Mouse (Mus musculus) hindbrain, embryonic 10.5 days (tissue): ENCODE measurements around the gene Relch. TPM values are rescaled to one million over a fixed set of nuclear protein-coding genes. Genes with fewer than 3 reads are reported as not detected.

ENCODE experiments used
- DNase-seq: peaks from one replicate; pipeline ENCODE4 v3.0.0-alpha.2; 2017; ENCODE audit warnings: low spot score
- H3K27ac ChIP-seq: fragments of 300-500 bp; sonication (generic); 2 replicates; pipeline ENCODE4 v1.5.1; 2016; ENCODE audit warnings: mild to moderate bottlenecking, moderate library complexity
- H3K27me3 ChIP-seq: fragments of 300-500 bp; sonication (generic); 2 replicates; pipeline ENCODE4 v1.6.1; 2016; ENCODE audit warnings: mild to moderate bottlenecking; ENCODE audit not compliant: poor library complexity, insufficient read depth, severe bottlenecking
- H3K36me3 ChIP-seq: fragments of 300-500 bp; sonication (generic); 2 replicates; pipeline ENCODE4 v1.6.1; 2016; ENCODE audit warnings: mild to moderate bottlenecking, moderate library complexity
- H3K4me1 ChIP-seq: fragments of 300-500 bp; sonication (generic); replicated peaks from 2 replicates; pipeline ENCODE4 v1.6.1; 2016; ENCODE audit warnings: mild to moderate bottlenecking
- H3K4me3 ChIP-seq: fragments of 300-500 bp; sonication (generic); 2 replicates; pipeline ENCODE4 v1.5.1; 2016; ENCODE audit warnings: mild to moderate bottlenecking, moderate library complexity
- H3K9me3 ChIP-seq: fragments of 300-500 bp; sonication (generic); 2 replicates; pipeline ENCODE4 v1.6.1; 2016; ENCODE audit warnings: mild to moderate bottlenecking, moderate library complexity
- WGBS: fragments of 180-500 bp; shearing (Covaris S2); methylation state at CpG from one replicate; pipeline ENCODE4 v1.1.7; 2016; 5-methylcytosine and 5-hydroxymethylcytosine counted together
- polyA plus RNA-seq: library from polyadenylated mRNA; unstranded; fragments of >200 nt; fragmentation: Nextera tagmentation; extraction: Ambion mirVana; gene quantifications from 2 replicates; pipeline ENCODE4 v1.2.1, GENCODE M21; 2016

The Relch gene
- polyA plus RNA-seq, result 26.0 and 29.2 TPM in 2 replicates

DNA sequence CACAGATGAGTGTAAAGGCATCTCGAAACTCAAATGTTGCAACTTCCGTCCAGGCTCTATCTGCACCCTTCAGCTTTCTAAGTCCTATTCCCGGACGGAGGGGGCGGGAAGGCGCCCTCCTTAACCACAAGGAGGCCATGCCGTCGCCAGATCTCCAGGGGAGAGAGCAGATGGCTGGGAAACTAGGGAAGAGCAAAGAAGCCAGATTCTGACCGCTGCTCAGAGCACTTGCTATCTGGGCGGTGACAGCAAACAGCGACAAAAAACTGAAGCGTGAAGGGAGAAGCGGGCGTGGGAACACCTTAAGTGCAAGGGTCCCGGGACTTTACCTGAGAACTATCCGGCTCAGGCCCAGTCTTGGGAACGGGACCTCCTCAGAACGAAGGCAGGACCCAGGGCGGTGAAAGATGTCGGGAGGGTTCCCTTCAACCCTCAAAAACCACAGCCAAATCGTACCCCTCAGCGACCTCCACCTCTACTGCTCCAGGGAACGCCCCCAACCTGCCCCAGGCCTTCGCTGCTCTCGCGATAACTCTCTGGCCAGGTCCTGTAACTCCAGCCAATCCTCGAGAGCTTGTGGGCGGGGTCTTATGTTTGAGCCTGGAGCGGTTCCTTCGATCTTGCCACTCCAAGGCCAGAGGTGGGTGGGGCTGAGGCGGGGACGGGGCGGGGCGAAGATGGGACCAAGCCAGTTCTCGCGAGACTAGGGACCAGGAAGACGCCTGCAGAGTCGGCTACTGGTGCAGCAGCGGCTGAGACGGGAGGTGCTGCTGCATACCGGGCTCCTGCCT, at the start of gene Relch, which contains the start of gene Pign:
Gene Relch, plus strand, starts transcription at position 691 of the 791 bp plus-strand sequence.
Gene Pign, minus strand, starts transcription at position 507 of the 791 bp plus-strand sequence.
- no peaks in the 10 kb centered on the region for H3K27me3 ChIP-seq
- under 1% methylated on average over 41 of the region's 41 CpGs for WGBS

DNA sequence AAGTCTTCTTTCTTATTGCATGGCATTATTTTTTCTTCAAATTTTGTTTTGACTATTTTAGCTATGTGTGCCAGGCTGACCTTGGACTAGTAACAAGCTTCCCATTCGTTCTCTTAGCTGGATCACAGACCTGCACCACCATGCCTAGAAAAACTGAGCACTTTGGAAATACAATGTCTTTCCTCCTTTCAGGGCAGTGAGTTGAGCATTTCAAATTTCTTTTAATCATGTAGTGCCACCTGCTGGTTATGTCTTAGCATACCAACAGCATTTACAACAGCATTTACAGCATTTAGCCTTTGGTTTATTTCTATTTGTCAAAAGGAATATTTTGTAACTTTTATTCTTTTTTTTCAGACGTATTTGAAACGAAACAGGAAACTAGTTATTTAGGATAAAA, 33.2 kb upstream of the Relch start:
- no peak overlapping the region for H3K27ac ChIP-seq
- no peaks in the 10 kb centered on the region for H3K9me3 ChIP-seq
- H3K27me3 ChIP-seq, result no peaks in the 10 kb centered on the region
- DNase-seq, result no peak
- no peak overlapping the region for H3K4me3 ChIP-seq
- 49% methylated on average over 3 of the region's 3 CpGs for WGBS
- no peaks in the 10 kb centered on the region for H3K36me3 ChIP-seq
- no peaks in the 10 kb centered on the region for H3K4me1 ChIP-seq

More for the DNA sequence above, at the start of gene Relch, which contains the start of gene Pign:
- Histone ChIP-seq H3K4me3 (peak within 1 kb of the TSS; percentile 97), H3K36me3 (0 out of 2 replicates have a peak, but pooled peaks cover 2% of the 10 kb centered on the region), H3K27ac (peak within 1 kb of the TSS; percentile 90), H3K9me3 (no peaks in the 10 kb centered on the region), H3K4me1 (peaks cover 29% of the 10 kb centered on the region)
- peak; percentile 99 for DNase-seq

DNA sequence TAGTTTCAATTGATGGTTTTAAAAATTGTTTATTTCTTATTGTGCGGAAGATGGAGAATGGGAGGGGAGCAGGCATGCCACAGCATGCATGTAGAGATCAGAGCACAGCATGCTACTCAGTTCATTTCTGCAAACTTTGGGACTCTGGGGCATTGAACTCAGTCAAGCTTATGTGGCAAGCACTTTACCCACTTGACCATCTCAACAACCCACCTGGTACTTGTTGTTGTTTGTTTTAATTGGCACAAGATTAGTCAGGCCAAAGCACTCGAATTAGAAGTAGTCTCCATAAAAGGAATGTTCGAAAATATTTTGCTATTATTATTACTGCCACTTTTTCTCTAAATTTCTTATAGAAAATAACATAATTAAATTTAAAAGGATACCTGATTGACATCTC, 19.6 kb upstream of the Relch start:
- DNase-seq, result no peak
- H3K27me3 ChIP-seq, result no peaks in the 10 kb centered on the region
- WGBS, result 87% methylated on average over 3 of the region's 3 CpGs
- H3K9me3 ChIP-seq, result no peaks in the 10 kb centered on the region
- no peak overlapping the region for H3K4me3 ChIP-seq
- peaks cover 21% of the 10 kb centered on the region for H3K36me3 ChIP-seq
- no peaks in the 10 kb centered on the region for H3K4me1 ChIP-seq
- H3K27ac ChIP-seq, result no peak overlapping the region

DNA sequence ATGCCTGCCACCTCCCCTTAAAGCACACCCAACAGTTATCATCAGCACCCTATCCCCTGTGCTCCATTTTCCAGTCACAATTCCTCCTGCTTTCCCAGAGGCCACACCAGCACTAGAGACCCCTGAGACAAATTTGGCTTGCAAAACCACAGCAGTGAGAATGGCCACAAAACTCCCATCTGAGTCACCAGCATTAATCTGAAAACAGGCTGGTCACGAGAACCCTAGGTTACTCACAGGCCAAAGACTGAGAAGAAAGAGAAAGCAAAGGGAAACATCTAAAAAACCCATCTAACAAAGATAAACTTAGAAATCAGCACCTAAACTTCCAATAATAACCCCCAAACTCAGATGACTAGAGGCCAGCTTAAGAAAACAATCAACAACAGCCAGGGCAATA, 13.0 kb upstream of the Relch start:
- 94% methylated on average over 1 of the region's 1 CpGs for WGBS
- no peak overlapping the region for H3K4me3 ChIP-seq
- no peaks in the 10 kb centered on the region for H3K27me3 ChIP-seq
- DNase-seq, result no peak
- H3K27ac ChIP-seq, result no peak overlapping the region
- no peaks in the 10 kb centered on the region for H3K9me3 ChIP-seq
- H3K4me1 ChIP-seq, result no peaks in the 10 kb centered on the region
- H3K36me3 ChIP-seq, result peaks cover 16% of the 10 kb centered on the region

DNA sequence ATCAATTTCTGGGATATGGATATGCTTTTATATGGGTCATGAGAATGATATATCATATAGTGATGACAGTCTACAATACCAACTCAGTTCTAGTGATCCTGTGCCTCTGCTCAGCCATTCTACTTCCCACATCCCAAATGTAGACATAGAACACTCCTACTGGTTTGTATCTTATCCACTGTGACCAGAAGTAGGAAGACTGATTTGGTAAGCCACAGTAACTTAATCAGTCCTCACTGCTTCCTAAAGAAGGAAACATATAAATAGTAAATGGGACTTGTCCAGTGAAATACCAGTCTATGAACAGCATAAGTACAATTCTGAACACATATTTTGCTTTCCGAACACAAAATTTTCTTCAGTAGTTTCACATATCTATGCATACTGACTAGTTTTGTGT, 9.7 kb upstream of the Relch start:
- H3K9me3 ChIP-seq, result no peaks in the 10 kb centered on the region
- peaks cover 16% of the 10 kb centered on the region for H3K36me3 ChIP-seq
- no peaks in the 10 kb centered on the region for H3K27me3 ChIP-seq
- WGBS, result 96% methylated on average over 1 of the region's 1 CpGs
- H3K4me1 ChIP-seq, result no peaks in the 10 kb centered on the region
- DNase-seq, result no peak
- H3K4me3 ChIP-seq, result no peak overlapping the region
- H3K27ac ChIP-seq, result no peak overlapping the region

DNA sequence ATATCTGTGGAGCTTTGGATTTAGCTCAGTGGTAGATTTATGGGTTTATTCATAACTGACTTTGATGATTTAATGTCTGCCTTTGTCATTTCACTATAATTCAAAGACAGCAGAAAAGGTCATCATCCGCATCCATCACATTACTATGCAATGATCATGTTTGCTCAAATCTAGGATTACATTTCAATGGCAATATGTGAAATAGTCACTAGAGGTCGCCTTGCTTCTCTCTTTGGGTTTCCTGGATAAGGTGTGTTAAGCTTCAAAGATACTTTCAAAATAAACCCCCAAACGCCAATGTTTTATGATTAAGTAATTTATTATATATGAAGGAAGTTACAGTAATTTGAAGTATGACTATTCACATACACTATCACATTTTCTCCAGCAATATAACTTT, 3.6 kb upstream of the Relch start:
- H3K27ac ChIP-seq, result no peak overlapping the region
- WGBS, result 28% methylated on average over 3 of the region's 3 CpGs
- H3K4me1 ChIP-seq, result peaks cover 17% of the 10 kb centered on the region
- H3K36me3 ChIP-seq, result peaks cover 9% of the 10 kb centered on the region; the same call in 1 of the 2 replicates
- no peaks in the 10 kb centered on the region for H3K27me3 ChIP-seq
- no peak overlapping the region for H3K4me3 ChIP-seq
- no peak for DNase-seq
- H3K9me3 ChIP-seq, result no peaks in the 10 kb centered on the region

DNA sequence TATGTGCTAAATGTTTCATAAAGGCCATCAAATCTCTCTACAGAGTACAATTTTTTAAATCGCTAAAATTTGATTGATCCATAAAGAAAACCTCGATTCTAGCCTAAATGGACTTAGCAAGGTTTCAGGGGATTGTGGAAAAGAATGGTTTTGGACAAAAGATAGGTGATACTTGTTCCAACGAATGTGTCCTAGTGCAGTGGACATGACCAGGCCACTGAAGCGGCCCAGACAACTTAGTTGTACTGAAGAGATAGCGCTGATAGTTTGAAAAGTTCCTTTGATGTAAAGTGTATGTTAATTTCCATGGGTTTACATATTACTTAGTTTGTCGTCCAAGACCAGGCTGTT, 866 bp upstream of the Relch start:
- H3K36me3 ChIP-seq, result 0 out of 2 replicates have a peak, but pooled peaks cover 2% of the 10 kb centered on the region
- H3K4me3 ChIP-seq, result peak overlapping the region; percentile 97
- no peaks in the 10 kb centered on the region for H3K27me3 ChIP-seq
- peaks cover 29% of the 10 kb centered on the region for H3K4me1 ChIP-seq
- peak overlapping the region; percentile 90 for H3K27ac ChIP-seq
- H3K9me3 ChIP-seq, result no peaks in the 10 kb centered on the region
- DNase-seq, result no peak
- 14% methylated on average over 6 of the region's 6 CpGs for WGBS

DNA sequence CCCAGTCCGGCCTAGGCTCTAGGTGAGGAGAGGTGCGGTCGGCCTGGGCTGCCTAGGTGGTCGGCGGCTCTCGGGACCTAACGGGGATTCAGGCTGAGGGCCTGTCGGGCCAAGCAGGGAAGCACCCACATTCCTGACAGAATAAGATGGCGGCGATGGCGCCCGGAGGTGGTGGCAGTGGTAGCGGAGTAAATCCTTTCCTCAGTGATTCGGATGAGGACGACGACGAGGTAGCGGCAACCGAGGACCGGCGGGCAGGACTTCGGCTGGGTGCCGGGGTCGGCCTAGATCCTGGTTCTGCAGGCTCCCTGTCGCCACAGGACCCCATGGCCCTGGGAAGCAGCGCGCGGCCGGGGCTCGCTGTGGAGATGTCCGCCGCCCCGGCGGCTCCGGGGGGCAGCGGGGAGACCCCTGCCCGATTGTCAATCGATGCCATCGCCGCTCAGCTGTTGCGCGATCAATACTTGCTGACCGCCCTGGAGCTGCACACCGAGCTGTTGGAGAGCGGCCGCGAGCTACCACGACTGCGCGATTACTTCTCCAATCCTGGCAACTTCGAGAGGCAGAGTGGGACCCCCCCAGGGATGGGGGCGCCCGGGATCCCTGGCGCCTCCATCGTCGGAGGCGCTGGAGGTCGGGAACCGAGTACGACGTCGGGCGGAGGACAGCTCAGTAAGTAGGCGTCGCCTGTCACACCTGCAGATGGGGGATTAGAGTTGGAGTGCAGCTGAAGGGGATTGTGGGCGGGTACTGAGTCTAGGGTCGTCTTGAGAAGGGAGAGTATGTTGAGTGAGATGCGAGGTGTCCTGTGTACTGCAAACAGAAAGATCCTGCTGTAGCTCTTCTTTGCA, 526 bp downstream of the Relch start:
- under 1% methylated on average over 68 of the region's 68 CpGs for WGBS
- H3K4me1 ChIP-seq, result peaks cover 29% of the 10 kb centered on the region
- DNase-seq, result no peak
- H3K27ac ChIP-seq, result peak overlapping the region; percentile 90
- no peaks in the 10 kb centered on the region for H3K9me3 ChIP-seq
- H3K36me3 ChIP-seq, result no peaks in the 10 kb centered on the region
- H3K4me3 ChIP-seq, result peak overlapping the region; percentile 97
- H3K27me3 ChIP-seq, result no peaks in the 10 kb centered on the region

DNA sequence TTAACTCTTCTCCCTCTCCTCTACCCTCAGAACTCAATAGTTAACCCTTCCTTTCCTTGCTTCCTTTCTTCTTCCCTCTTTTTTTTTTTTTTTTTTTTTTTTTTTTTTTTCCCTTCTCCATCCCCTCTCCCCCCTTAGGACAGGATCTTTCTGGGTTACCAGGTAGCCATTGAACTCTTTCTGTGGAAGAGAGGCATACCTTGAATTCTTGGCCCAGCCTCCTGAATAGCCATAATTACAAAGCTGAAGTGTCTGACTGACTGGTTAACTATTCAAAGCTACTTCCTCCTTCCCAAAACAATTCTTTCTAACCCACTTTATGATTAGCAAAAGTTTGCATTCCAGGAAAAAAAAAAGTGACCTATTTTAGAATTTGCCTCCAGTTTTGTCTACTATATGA, 6.0 kb downstream of the Relch start:
- H3K4me3 ChIP-seq, result no peak overlapping the region
- H3K27me3 ChIP-seq, result no peaks in the 10 kb centered on the region
- peaks cover 15% of the 10 kb centered on the region for H3K4me1 ChIP-seq
- no peaks in the 10 kb centered on the region for H3K9me3 ChIP-seq
- no peaks in the 10 kb centered on the region for H3K36me3 ChIP-seq
- no peak overlapping the region for H3K27ac ChIP-seq
- no peak for DNase-seq

DNA sequence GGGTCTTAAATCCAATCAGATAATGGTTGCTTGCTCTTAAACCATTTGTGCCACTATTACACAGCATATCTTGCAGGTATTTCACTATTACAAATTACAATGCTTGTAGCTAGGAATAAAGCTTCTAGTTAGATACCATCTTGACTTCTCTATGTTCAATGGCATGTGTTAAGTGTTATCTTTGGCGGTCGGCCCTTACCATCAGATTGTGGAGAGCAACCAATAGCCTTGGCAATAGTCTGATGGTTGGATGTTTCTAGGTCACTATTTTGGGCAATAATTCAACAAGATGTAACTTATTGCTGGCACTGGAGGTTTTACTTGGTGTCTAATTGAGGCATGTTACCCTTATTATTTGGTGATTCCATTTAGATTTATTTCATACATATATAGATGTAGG, 11.1 kb downstream of the Relch start:
- DNase-seq, result no peak
- 95% methylated on average over 2 of the region's 2 CpGs for WGBS
- Histone ChIP-seq H3K9me3 (no peaks in the 10 kb centered on the region), H3K4me1 (no peaks in the 10 kb centered on the region), H3K27me3 (no peaks in the 10 kb centered on the region), H3K27ac (no peak overlapping the region), H3K4me3 (no peak overlapping the region), H3K36me3 (no peaks in the 10 kb centered on the region)

DNA sequence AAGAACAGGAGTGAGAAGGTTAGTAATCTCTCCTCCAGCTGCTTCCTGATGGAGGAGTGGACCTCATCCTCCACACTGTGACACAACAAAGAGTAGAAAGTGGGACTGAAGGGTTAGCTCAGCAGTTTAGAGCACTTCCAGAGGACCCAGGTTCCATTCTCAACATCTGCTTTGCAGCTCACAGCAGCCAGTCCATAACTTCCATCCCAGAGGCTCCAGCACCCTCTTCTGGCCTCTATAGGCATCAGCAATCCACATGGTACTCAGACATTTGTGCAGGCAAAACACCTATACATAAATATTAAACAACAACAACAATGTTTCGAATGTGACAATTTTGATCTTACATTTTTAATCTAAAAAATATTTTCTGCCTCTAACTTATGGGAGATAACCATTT, 16.9 kb downstream of the Relch start:
- no peak for DNase-seq
- no peak overlapping the region for H3K27ac ChIP-seq
- H3K9me3 ChIP-seq, result no peaks in the 10 kb centered on the region
- H3K36me3 ChIP-seq, result no peaks in the 10 kb centered on the region
- H3K4me1 ChIP-seq, result no peaks in the 10 kb centered on the region
- H3K4me3 ChIP-seq, result no peak overlapping the region
- H3K27me3 ChIP-seq, result no peaks in the 10 kb centered on the region
- whole genome bisulfite sequencing, result 86% methylated on average over 1 of the region's 1 CpGs

DNA sequence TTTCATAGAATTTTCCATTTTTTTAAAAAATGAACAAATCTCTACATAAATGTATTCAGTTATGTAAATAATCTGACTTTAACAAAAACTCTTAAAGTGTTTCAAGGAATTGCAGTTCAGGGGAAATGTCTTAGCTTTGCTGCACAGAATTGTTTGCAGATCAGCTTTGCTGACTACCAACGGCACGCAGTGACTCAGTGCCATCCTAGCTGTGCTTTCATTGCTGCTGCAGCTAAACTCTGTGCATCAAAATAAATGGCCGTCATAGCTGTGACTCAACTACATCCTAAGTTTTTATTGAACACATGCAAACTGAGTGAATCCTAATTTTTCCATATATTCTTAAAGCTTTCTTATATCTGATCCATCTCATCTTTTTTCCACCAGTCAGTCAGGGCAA, 21.8 kb downstream of the Relch start:
- Histone ChIP-seq H3K36me3 (0 out of 2 replicates have a peak, but pooled peaks cover 3% of the 10 kb centered on the region), H3K27ac (no peak overlapping the region), H3K9me3 (no peaks in the 10 kb centered on the region), H3K4me3 (no peak overlapping the region), H3K27me3 (no peaks in the 10 kb centered on the region), H3K4me1 (no peaks in the 10 kb centered on the region)
- WGBS, result 88% methylated on average over 3 of the region's 3 CpGs
- no peak for DNase-seq

DNA sequence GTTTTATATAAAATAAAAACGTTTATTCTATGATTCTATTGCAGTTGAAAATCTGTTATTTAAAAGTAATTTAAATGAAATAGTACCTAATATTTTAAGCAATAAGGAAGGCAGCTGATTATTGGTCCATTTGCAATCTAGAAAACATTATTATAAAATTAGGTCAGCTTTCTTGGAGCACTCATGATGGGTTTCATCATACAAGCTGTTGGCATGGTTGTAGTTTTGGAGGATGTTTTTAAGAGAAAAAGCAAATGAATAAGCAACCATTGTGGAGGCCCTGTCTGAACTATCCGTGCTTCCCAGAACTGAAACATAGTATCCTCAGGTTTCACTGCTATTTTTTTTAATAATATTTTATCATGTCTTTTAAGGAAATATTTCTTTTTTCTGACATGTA, 31.9 kb downstream of the Relch start:
- no peak for DNase-seq
- H3K27me3 ChIP-seq, result no peaks in the 10 kb centered on the region
- no peak overlapping the region for H3K4me3 ChIP-seq
- 0 out of 2 replicates have a peak, but pooled peaks cover 17% of the 10 kb centered on the region for H3K36me3 ChIP-seq
- H3K27ac ChIP-seq, result no peak overlapping the region
- 87% methylated on average over 2 of the region's 2 CpGs for WGBS
- no peaks in the 10 kb centered on the region for H3K4me1 ChIP-seq
- H3K9me3 ChIP-seq, result no peaks in the 10 kb centered on the region
